Mouse (Mus musculus) urinary bladder, postnatal 14 days (tissue): ENCODE results near the gene Ifitm3.
"Not testable (repeated sequence)": the region's sequence is repeated elsewhere in the genome, so short reads cannot be mapped to it uniquely, and the experiment has no call there.

ENCODE experiments used
- DNase-seq: peaks from one replicate; pipeline ENCODE4 v3.0.0; 2021; ENCODE audit warnings: low spot score

Ifitm3 gene

GRCm38 (mm10) chr7:141000881-141001708 is 9.5 kb downstream of the Ifitm3 start:
- no peak for DNase-seq

- no peak for DNase-seq
These were observed 11.5 kb downstream of the Ifitm3 start for GRCm38 (mm10) chr7:140998853-140999700.

- no peak for DNase-seq
These were observed 12.8 kb downstream of the Ifitm3 start for GRCm38 (mm10) chr7:140997817-140998216.

GRCm38 (mm10) chr7:140991117-140991689 is 19.4 kb downstream of the Ifitm3 start:
- DNase-seq = no peak

GRCm38 (mm10) chr7:140990622-140991021 is 19.9 kb downstream of the Ifitm3 start:
- DNase-seq = no peak

- DNase-seq = no peak
These were observed 20.4 kb downstream of the Ifitm3 start for GRCm38 (mm10) chr7:140990185-140990584.

- DNase-seq = no peak
These were observed 21.5 kb downstream of the Ifitm3 start for GRCm38 (mm10) chr7:140989022-140989421.

GRCm38 (mm10) chr7:140987182-140988138 is 23.1 kb downstream of the Ifitm3 start:
- DNase-seq = no peak

GRCm38 (mm10) chr7:140982971-140983370 is 27.6 kb downstream of the Ifitm3 start:
- no peak for DNase-seq

- no peak for DNase-seq
These were observed 28.9 kb downstream of the Ifitm3 start for GRCm38 (mm10) chr7:140981704-140982103.

- DNase-seq = not testable (repeated sequence)
These were observed 33.9 kb downstream of the Ifitm3 start for GRCm38 (mm10) chr7:140976720-140977119.

- DNase-seq = no peak
These were observed 35.1 kb downstream of the Ifitm3 start for GRCm38 (mm10) chr7:140975465-140975864.

- no peak for DNase-seq
These were observed 35.6 kb downstream of the Ifitm3 start for GRCm38 (mm10) chr7:140974940-140975339.

- DNase-seq = no peak
These were observed 37.0 kb downstream of the Ifitm3 start for GRCm38 (mm10) chr7:140973396-140974165.

GRCm38 (mm10) chr7:140971479-140972171 is 38.9 kb downstream of the Ifitm3 start:
- DNase-seq = no peak

GRCm38 (mm10) chr7:140970931-140971330 is 39.6 kb downstream of the Ifitm3 start:
- DNase-seq = no peak

- DNase-seq = not testable (repeated sequence)
These were observed 41.9 kb downstream of the Ifitm3 start for GRCm38 (mm10) chr7:140968710-140969109.

GRCm38 (mm10) chr7:140967862-140968591 is 42.5 kb downstream of the Ifitm3 start:
- no peak for DNase-seq

GRCm38 (mm10) chr7:140966921-140967320 is 43.6 kb downstream of the Ifitm3 start, which contains the start of gene Ifitm1:
TSS of gene Ifitm1 (plus strand) at chr7:140967221.
- no peak for DNase-seq
